Mouse (Mus musculus): ENCODE measurements around the gene Timd2. TPM values are rescaled to one million over a fixed set of nuclear protein-coding genes. Genes with fewer than 3 reads are reported as not detected.
"Not testable (repeated sequence)": the region's sequence is repeated elsewhere in the genome, so short reads cannot be mapped to it uniquely, and the experiment has no call there.

Timd2 gene
- polyA plus RNA-seq (2016; fragmentation: Nextera tagmentation; extraction: Ambion mirVana), result 0.15 TPM in 1 of 2 replicates, not detected in the other

GRCm38 (mm10) chr11:46706664-46707356, at the start of gene Timd2:
TSS of gene Timd2 (minus strand) at chr11:46707061.
- WGBS, result 79% methylated on average over 6 of the region's 6 CpGs

GRCm38 (mm10) chr11:46755714-46756113, 48.9 kb upstream of the Timd2 start:
- H3K27me3 ChIP-seq (replicated peaks; ENCODE audit: low read depth, poor library complexity, severe bottlenecking); DNase-seq (ENCODE audit: low spot score); H3K9me3 ChIP-seq; H3K4me1 ChIP-seq; H3K36me3 ChIP-seq (replicated peaks); H3K27ac ChIP-seq (replicated peaks); H3K4me3 ChIP-seq: not testable (repeated sequence)
- WGBS, result 91% methylated on average over 6 of the region's 6 CpGs

More at GRCm38 (mm10) chr11:46706664-46707356, at the start of gene Timd2:
- no peak for DNase-seq (ENCODE audit: low spot score)
- H3K4me3 ChIP-seq, result no peak within 1 kb of the TSS
- no peaks in the 10 kb centered on the region for H3K4me1 ChIP-seq
- no peaks in the 10 kb centered on the region for H3K36me3 ChIP-seq (replicated peaks)
- H3K27me3 ChIP-seq (replicated peaks; ENCODE audit: low read depth, poor library complexity, severe bottlenecking), result no peaks in the 10 kb centered on the region
- H3K27ac ChIP-seq (replicated peaks), result no peak within 1 kb of the TSS
- H3K9me3 ChIP-seq, result no peaks in the 10 kb centered on the region

- Histone ChIP-seq H3K27ac (replicated peaks) (no peak overlapping the region), H3K4me1 (no peaks in the 10 kb centered on the region), H3K36me3 (replicated peaks) (no peaks in the 10 kb centered on the region), H3K4me3 (no peak overlapping the region), H3K27me3 (replicated peaks; ENCODE audit: low read depth, poor library complexity, severe bottlenecking) (no peaks in the 10 kb centered on the region), H3K9me3 (no peaks in the 10 kb centered on the region)
- DNase-seq (ENCODE audit: low spot score), result no peak
- 91% methylated on average over 4 of the region's 4 CpGs for WGBS
These were observed 47.8 kb upstream of the Timd2 start for GRCm38 (mm10) chr11:46754669-46755068.

- WGBS, result 69% methylated on average over 2 of the region's 2 CpGs
- Histone ChIP-seq H3K9me3 (no peaks in the 10 kb centered on the region), H3K27me3 (replicated peaks; ENCODE audit: low read depth, poor library complexity, severe bottlenecking) (no peaks in the 10 kb centered on the region), H3K4me1 (no peaks in the 10 kb centered on the region), H3K4me3 (no peak overlapping the region), H3K36me3 (replicated peaks) (no peaks in the 10 kb centered on the region), H3K27ac (replicated peaks) (no peak overlapping the region)
- DNase-seq (ENCODE audit: low spot score), result peak; percentile 9
These were observed 46.8 kb upstream of the Timd2 start for GRCm38 (mm10) chr11:46753662-46754061.

- no peaks in the 10 kb centered on the region for H3K4me1 ChIP-seq
- no peak overlapping the region for H3K4me3 ChIP-seq
- WGBS, result 69% methylated on average over 2 of the region's 2 CpGs
- H3K36me3 ChIP-seq (replicated peaks), result no peaks in the 10 kb centered on the region
- H3K27ac ChIP-seq (replicated peaks), result no peak overlapping the region
- DNase-seq (ENCODE audit: low spot score), result no peak
- no peaks in the 10 kb centered on the region for H3K9me3 ChIP-seq
- H3K27me3 ChIP-seq (replicated peaks; ENCODE audit: low read depth, poor library complexity, severe bottlenecking), result no peaks in the 10 kb centered on the region
These were observed 41.1 kb upstream of the Timd2 start for GRCm38 (mm10) chr11:46747996-46748395.

- H3K4me1 ChIP-seq, result no peaks in the 10 kb centered on the region
- H3K36me3 ChIP-seq (replicated peaks), result no peaks in the 10 kb centered on the region
- H3K27ac ChIP-seq (replicated peaks), result no peak overlapping the region
- 78% methylated on average over 3 of the region's 3 CpGs for WGBS
- no peak overlapping the region for H3K4me3 ChIP-seq
- no peaks in the 10 kb centered on the region for H3K27me3 ChIP-seq (replicated peaks; ENCODE audit: low read depth, poor library complexity, severe bottlenecking)
- DNase-seq (ENCODE audit: low spot score), result no peak
- H3K9me3 ChIP-seq, result no peaks in the 10 kb centered on the region
These were observed 34.9 kb upstream of the Timd2 start for GRCm38 (mm10) chr11:46741716-46742115.

GRCm38 (mm10) chr11:46740886-46741285, 34.0 kb upstream of the Timd2 start:
- WGBS, result 89% methylated on average over 4 of the region's 4 CpGs

GRCm38 (mm10) chr11:46739501-46739900, 32.6 kb upstream of the Timd2 start:
- no peaks in the 10 kb centered on the region for H3K36me3 ChIP-seq (replicated peaks)
- DNase-seq (ENCODE audit: low spot score), result no peak
- WGBS, result 92% methylated on average over 4 of the region's 4 CpGs
- H3K4me1 ChIP-seq, result no peaks in the 10 kb centered on the region
- no peaks in the 10 kb centered on the region for H3K27me3 ChIP-seq (replicated peaks; ENCODE audit: low read depth, poor library complexity, severe bottlenecking)
- no peaks in the 10 kb centered on the region for H3K9me3 ChIP-seq
- H3K4me3 ChIP-seq, result no peak overlapping the region
- no peak overlapping the region for H3K27ac ChIP-seq (replicated peaks)

More at GRCm38 (mm10) chr11:46740886-46741285, 34.0 kb upstream of the Timd2 start:
- no peaks in the 10 kb centered on the region for H3K36me3 ChIP-seq (replicated peaks)
- H3K27me3 ChIP-seq (replicated peaks; ENCODE audit: low read depth, poor library complexity, severe bottlenecking), result no peaks in the 10 kb centered on the region
- H3K4me3 ChIP-seq, result no peak overlapping the region
- DNase-seq (ENCODE audit: low spot score), result no peak
- H3K27ac ChIP-seq (replicated peaks), result no peak overlapping the region
- H3K4me1 ChIP-seq, result no peaks in the 10 kb centered on the region
- H3K9me3 ChIP-seq, result no peaks in the 10 kb centered on the region

GRCm38 (mm10) chr11:46735076-46735475, 28.2 kb upstream of the Timd2 start, which contains the start of gene Havcr1:
TSS of gene Havcr1 (plus strand) at chr11:46735080.
- WGBS, result 93% methylated on average over 1 of the region's 1 CpGs
- DNase-seq (ENCODE audit: low spot score); H3K27me3 ChIP-seq (replicated peaks; ENCODE audit: low read depth, poor library complexity, severe bottlenecking): not testable (repeated sequence)

GRCm38 (mm10) chr11:46734617-46735016, 27.8 kb upstream of the Timd2 start:
- no peak overlapping the region for H3K27ac ChIP-seq (replicated peaks)
- 79% methylated on average over 1 of the region's 1 CpGs for WGBS
- no peaks in the 10 kb centered on the region for H3K9me3 ChIP-seq
- H3K4me3 ChIP-seq, result no peak overlapping the region
- DNase-seq (ENCODE audit: low spot score), result no peak
- no peaks in the 10 kb centered on the region for H3K4me1 ChIP-seq
- no peaks in the 10 kb centered on the region for H3K27me3 ChIP-seq (replicated peaks; ENCODE audit: low read depth, poor library complexity, severe bottlenecking)
- no peaks in the 10 kb centered on the region for H3K36me3 ChIP-seq (replicated peaks)

More at GRCm38 (mm10) chr11:46735076-46735475, 28.2 kb upstream of the Timd2 start, which contains the start of gene Havcr1:
- H3K9me3 ChIP-seq; H3K27ac ChIP-seq (replicated peaks); H3K36me3 ChIP-seq (replicated peaks); H3K4me3 ChIP-seq; H3K4me1 ChIP-seq: not testable (repeated sequence)

- no peaks in the 10 kb centered on the region for H3K36me3 ChIP-seq (replicated peaks)
- no peak for DNase-seq (ENCODE audit: low spot score)
These were observed 26.5 kb upstream of the Timd2 start for GRCm38 (mm10) chr11:46733242-46733789.

GRCm38 (mm10) chr11:46731541-46732070, 24.7 kb upstream of the Timd2 start:
- Histone ChIP-seq H3K4me1 (no peaks in the 10 kb centered on the region), H3K4me3 (no peak overlapping the region), H3K27me3 (replicated peaks; ENCODE audit: low read depth, poor library complexity, severe bottlenecking) (no peaks in the 10 kb centered on the region), H3K9me3 (no peaks in the 10 kb centered on the region), H3K36me3 (replicated peaks) (no peaks in the 10 kb centered on the region), H3K27ac (replicated peaks) (no peak overlapping the region)
- WGBS, result 87% methylated on average over 11 of the region's 11 CpGs
- DNase-seq (ENCODE audit: low spot score), result no peak

More at GRCm38 (mm10) chr11:46733242-46733789, 26.5 kb upstream of the Timd2 start:
- Histone ChIP-seq H3K9me3 (no peaks in the 10 kb centered on the region), H3K27me3 (replicated peaks; ENCODE audit: low read depth, poor library complexity, severe bottlenecking) (no peaks in the 10 kb centered on the region), H3K4me1 (no peaks in the 10 kb centered on the region), H3K27ac (replicated peaks) (no peak overlapping the region), H3K4me3 (no peak overlapping the region)
- 65% methylated on average over 6 of the region's 6 CpGs for WGBS

GRCm38 (mm10) chr11:46698830-46699229, 8.0 kb downstream of the Timd2 start:
- H3K4me3 ChIP-seq, result no peak overlapping the region
- WGBS, result 85% methylated on average over 5 of the region's 5 CpGs
- no peaks in the 10 kb centered on the region for H3K27me3 ChIP-seq (replicated peaks; ENCODE audit: low read depth, poor library complexity, severe bottlenecking)
- DNase-seq (ENCODE audit: low spot score), result no peak
- no peak overlapping the region for H3K27ac ChIP-seq (replicated peaks)
- H3K36me3 ChIP-seq (replicated peaks), result no peaks in the 10 kb centered on the region
- no peaks in the 10 kb centered on the region for H3K4me1 ChIP-seq
- 0 out of 2 replicates have a peak, but pooled peaks cover 2% of the 10 kb centered on the region for H3K9me3 ChIP-seq
